Comparison of ENCODE assay signal across 22 mouse cellular contexts in genomic region chr11:17917905-17918304, GRCm38 (mm10).
"Had no signal": no experiment of that assay in that cellular context is flagged by ENCODE, and none has a peak within 500 bp of the region (broad histone marks: within the 10 kb centered on the region; RNA-seq: fewer than 3 reads in every experiment).

No protein-coding gene starts in this region.

- H3K9me3 ChIP-seq: heart, embryonic 10.5 days; heart, embryonic 12.5 days; hindbrain, embryonic 10.5 days; hindbrain, embryonic 12.5 days; intestine, embryonic 15.5 days had no signal

- ATAC-seq: hindbrain, embryonic 16.5 days; inflammation-experienced regulatory T-cells, adult 6 months; intestine, embryonic 15.5 days; intestine, postnatal 0 days had no signal

- DNase-seq: gastrocnemius, postnatal 14 days; gastrocnemius, postnatal 36 days; heart, adult 18-20 months; heart, postnatal 10 days; heart, postnatal 4 days; kidney, adult 18-20 months; kidney, adult 8-10 months; kidney, postnatal 10 days; kidney, postnatal 25 days; kidney, postnatal 4 days had no signal

- H3K36me3 ChIP-seq: heart, embryonic 10.5 days; heart, embryonic 12.5 days; hindbrain, embryonic 10.5 days; hindbrain, embryonic 12.5 days; intestine, embryonic 15.5 days had no signal

- H3K4me3 ChIP-seq: heart, embryonic 10.5 days; heart, embryonic 12.5 days; hindbrain, embryonic 10.5 days; hindbrain, embryonic 12.5 days; intestine, embryonic 15.5 days; layer of hippocampus, adult 2 months; left cerebral cortex, adult 2 months had no signal

- H3K27ac ChIP-seq: heart, embryonic 10.5 days; hindbrain, embryonic 10.5 days; hindbrain, embryonic 12.5 days; hindbrain, embryonic 14.5 days; intestine, embryonic 15.5 days; layer of hippocampus, adult 2 months; left cerebral cortex, adult 2 months had no signal

- H3K4me1 ChIP-seq: heart, embryonic 10.5 days; heart, embryonic 12.5 days; hindbrain, embryonic 10.5 days; hindbrain, embryonic 12.5 days; intestine, embryonic 15.5 days had no signal

- H3K9ac ChIP-seq: forebrain, postnatal 0 days; heart, embryonic 12.5 days; hindbrain, embryonic 12.5 days; hindbrain, embryonic 14.5 days; intestine, embryonic 15.5 days had no signal

- H3K27me3 ChIP-seq: heart, embryonic 12.5 days; hindbrain, embryonic 12.5 days; intestine, embryonic 15.5 days had no signal

- H3K4me2 ChIP-seq: heart, embryonic 12.5 days; hindbrain, embryonic 12.5 days; hindbrain, embryonic 14.5 days; intestine, embryonic 15.5 days had no signal
